Mouse (Mus musculus) heart, embryonic 13.5 days (tissue): ENCODE results near the gene Ifrd2. TPM values are rescaled to one million over a fixed set of nuclear protein-coding genes. Genes with fewer than 3 reads are reported as not detected.

Source experiments
- ATAC-seq: fragments of 200-750 bp; cut with Nextera tagmentation; 2 replicates; pipeline ENCODE4 v1.8.0; 2017; ENCODE audit warnings: moderate TSS enrichment; ENCODE audit not compliant: insufficient number of reproducible peaks, low FRiP score, low TSS enrichment; ENCODE audit errors: extremely low read depth
- H3K27ac ChIP-seq: fragments of 300-500 bp; sonication (generic); replicated peaks from 2 replicates; pipeline ENCODE4 v1.5.1; 2015; ENCODE audit warnings: moderate library complexity, mild to moderate bottlenecking, inconsistent platforms
- H3K27me3 ChIP-seq: fragments of 300-500 bp; sonication (generic); replicated peaks from 2 replicates; pipeline ENCODE4 v1.6.1; 2015; ENCODE audit warnings: mild to moderate bottlenecking, inconsistent platforms
- H3K36me3 ChIP-seq: fragments of 300-500 bp; sonication (generic); 2 replicates; pipeline ENCODE4 v1.6.1; 2015; ENCODE audit warnings: mild to moderate bottlenecking, inconsistent platforms
- H3K4me1 ChIP-seq: fragments of 300-500 bp; sonication (generic); 2 replicates; pipeline ENCODE4 v1.6.1; 2015; ENCODE audit warnings: inconsistent platforms
- H3K4me2 ChIP-seq: fragments of 300-500 bp; sonication (generic); 2 replicates; pipeline ENCODE4 v1.6.1; 2015; ENCODE audit warnings: inconsistent platforms, mild to moderate bottlenecking, moderate library complexity
- H3K4me3 ChIP-seq: fragments of 300-500 bp; sonication (generic); 2 replicates; pipeline ENCODE4 v1.5.1; 2015; ENCODE audit warnings: moderate library complexity, mild to moderate bottlenecking, inconsistent platforms
- H3K9ac ChIP-seq: fragments of 300-500 bp; sonication (generic); 2 replicates; pipeline ENCODE4 v1.6.1; 2015; ENCODE audit warnings: inconsistent platforms, mild to moderate bottlenecking, moderate library complexity
- H3K9me3 ChIP-seq: fragments of 300-500 bp; sonication (generic); 2 replicates; pipeline ENCODE4 v1.6.1; 2016; ENCODE audit warnings: inconsistent platforms
- whole genome bisulfite sequencing: fragments of 180-500 bp; shearing (Covaris S2); methylation state at CpG from one replicate; pipeline ENCODE4 v1.1.7; 2015; ENCODE audit warnings: mixed read lengths; 5-methylcytosine and 5-hydroxymethylcytosine counted together
- polyA plus RNA-seq: library from polyadenylated mRNA; unstranded; fragments of >200 nt; fragmentation: Nextera tagmentation; extraction: Ambion mirVana; gene quantifications from 2 replicates; pipeline ENCODE4 v1.2.1, GENCODE M21; 2015

The Ifrd2 gene
- polyA plus RNA-seq, 1 experiment from 2014 or later = 35.7 TPM

- no peak overlapping the region for H3K9ac ChIP-seq
- H3K36me3 ChIP-seq = peaks cover 29% of the 10 kb centered on the region
- H3K9me3 ChIP-seq = no peaks in the 10 kb centered on the region
- no peak overlapping the region for H3K27ac ChIP-seq
- H3K4me3 ChIP-seq = no peak overlapping the region
- H3K4me2 ChIP-seq = no peak overlapping the region
- WGBS = 89% methylated on average over 12 of the region's 12 CpGs
- peaks cover 32% of the 10 kb centered on the region for H3K4me1 ChIP-seq
- H3K27me3 ChIP-seq = peaks cover 25% of the 10 kb centered on the region
- no peak for ATAC-seq
These were observed 42.7 kb upstream of the Ifrd2 start for GRCm38 (mm10) chr9:107544729-107545128.

- no peak overlapping the region for H3K4me2 ChIP-seq
- 78% methylated on average over 10 of the region's 10 CpGs for WGBS
- H3K4me1 ChIP-seq = peaks cover 32% of the 10 kb centered on the region
- ATAC-seq = no peak
- H3K27me3 ChIP-seq = peaks cover 29% of the 10 kb centered on the region
- H3K9ac ChIP-seq = no peak overlapping the region
- H3K4me3 ChIP-seq = no peak overlapping the region
- peaks cover 24% of the 10 kb centered on the region for H3K36me3 ChIP-seq
- H3K27ac ChIP-seq = no peak overlapping the region
- no peaks in the 10 kb centered on the region for H3K9me3 ChIP-seq
These were observed 42.2 kb upstream of the Ifrd2 start for GRCm38 (mm10) chr9:107545199-107545598.

- no peak overlapping the region for H3K9ac ChIP-seq
- no peak overlapping the region for H3K4me3 ChIP-seq
- 8% methylated on average over 3 of the region's 3 CpGs for WGBS
- no peaks in the 10 kb centered on the region for H3K9me3 ChIP-seq
- no peak overlapping the region for H3K4me2 ChIP-seq
- H3K4me1 ChIP-seq = peaks cover 33% of the 10 kb centered on the region
- peaks cover 23% of the 10 kb centered on the region for H3K36me3 ChIP-seq
- no peak for ATAC-seq
- H3K27me3 ChIP-seq = peaks cover 33% of the 10 kb centered on the region
- H3K27ac ChIP-seq = no peak overlapping the region
These were observed 41.8 kb upstream of the Ifrd2 start for GRCm38 (mm10) chr9:107545602-107546001.

- Histone ChIP-seq H3K9ac (peak within 1 kb of the TSS; percentile 63), H3K27ac (0 out of 2 replicates have a peak within 1 kb of the TSS, but pooled peaks have one; percentile 12), H3K4me3 (peak within 1 kb of the TSS; percentile 20), H3K27me3 (peaks cover 39% of the 10 kb centered on the region), H3K9me3 (no peaks in the 10 kb centered on the region), H3K4me2 (peak within 1 kb of the TSS; percentile 61), H3K4me1 (peaks cover 38% of the 10 kb centered on the region), H3K36me3 (peaks cover 23% of the 10 kb centered on the region)
- 5% methylated on average over 20 of the region's 20 CpGs for WGBS
- ATAC-seq = no peak
These were observed 40.4 kb upstream of the Ifrd2 start, which contains the start of gene Zmynd10 for GRCm38 (mm10) chr9:107547026-107547425. Zmynd10 (plus strand) TSS chr9:107547298.

GRCm38 (mm10) chr9:107547957-107548356, 39.5 kb upstream of the Ifrd2 start:
- H3K27me3 ChIP-seq = peaks cover 45% of the 10 kb centered on the region
- no peak overlapping the region for H3K4me3 ChIP-seq
- H3K4me2 ChIP-seq = no peak overlapping the region
- no peak overlapping the region for H3K9ac ChIP-seq
- 74% methylated on average over 5 of the region's 5 CpGs for WGBS
- H3K36me3 ChIP-seq = peaks cover 23% of the 10 kb centered on the region
- ATAC-seq = no peak
- no peaks in the 10 kb centered on the region for H3K9me3 ChIP-seq
- no peak overlapping the region for H3K27ac ChIP-seq
- peaks cover 39% of the 10 kb centered on the region for H3K4me1 ChIP-seq

GRCm38 (mm10) chr9:107548820-107549219, 38.6 kb upstream of the Ifrd2 start:
- peaks cover 46% of the 10 kb centered on the region for H3K4me1 ChIP-seq
- no peak overlapping the region for H3K27ac ChIP-seq
- WGBS = 82% methylated on average over 10 of the region's 10 CpGs
- H3K4me3 ChIP-seq = no peak overlapping the region
- no peaks in the 10 kb centered on the region for H3K9me3 ChIP-seq
- H3K9ac ChIP-seq = no peak overlapping the region
- no peak for ATAC-seq
- peaks cover 17% of the 10 kb centered on the region for H3K36me3 ChIP-seq
- no peak overlapping the region for H3K4me2 ChIP-seq
- H3K27me3 ChIP-seq = peaks cover 46% of the 10 kb centered on the region

GRCm38 (mm10) chr9:107549297-107550074, 38.0 kb upstream of the Ifrd2 start:
- peaks cover 46% of the 10 kb centered on the region for H3K27me3 ChIP-seq
- H3K4me2 ChIP-seq = no peak overlapping the region
- no peak overlapping the region for H3K27ac ChIP-seq
- H3K36me3 ChIP-seq = peaks cover 10% of the 10 kb centered on the region
- H3K9ac ChIP-seq = no peak overlapping the region
- no peak overlapping the region for H3K4me3 ChIP-seq
- 80% methylated on average over 20 of the region's 20 CpGs for whole genome bisulfite sequencing
- H3K9me3 ChIP-seq = no peaks in the 10 kb centered on the region
- ATAC-seq = no peak
- peaks cover 48% of the 10 kb centered on the region for H3K4me1 ChIP-seq

- Histone ChIP-seq H3K9me3 (no peaks in the 10 kb centered on the region), H3K36me3 (no peaks in the 10 kb centered on the region), H3K27ac (peak overlapping the region; percentile 51; the same call in 1 of the 2 replicates), H3K4me2 (peak overlapping the region; percentile 96), H3K4me3 (peak overlapping the region; percentile 58), H3K9ac (peak overlapping the region; percentile 83), H3K4me1 (peaks cover 50% of the 10 kb centered on the region), H3K27me3 (peaks cover 46% of the 10 kb centered on the region)
- ATAC-seq = no peak
- WGBS = 35% methylated on average over 23 of the region's 23 CpGs
These were observed 36.8 kb upstream of the Ifrd2 start for GRCm38 (mm10) chr9:107550491-107551116.

GRCm38 (mm10) chr9:107551117-107551889, 36.1 kb upstream of the Ifrd2 start, which contains the start of gene Rassf1:
Rassf1 (plus strand) TSS chr9:107551555.
- ATAC-seq = 0 out of 2 replicates have a peak, but pooled peaks have one; percentile 0
- Histone ChIP-seq H3K4me3 (peak within 1 kb of the TSS; percentile 58), H3K9ac (peak within 1 kb of the TSS; percentile 83), H3K27ac (peak within 1 kb of the TSS; percentile 51), H3K36me3 (no peaks in the 10 kb centered on the region), H3K9me3 (no peaks in the 10 kb centered on the region), H3K27me3 (peaks cover 46% of the 10 kb centered on the region), H3K4me2 (peak within 1 kb of the TSS; percentile 96), H3K4me1 (peaks cover 57% of the 10 kb centered on the region)
- 1% methylated on average over 62 of the region's 63 CpGs for WGBS

- Histone ChIP-seq H3K4me1 (peaks cover 58% of the 10 kb centered on the region), H3K4me3 (peak overlapping the region; percentile 58), H3K9me3 (no peaks in the 10 kb centered on the region), H3K27me3 (peaks cover 46% of the 10 kb centered on the region), H3K36me3 (peaks cover 6% of the 10 kb centered on the region), H3K4me2 (peak overlapping the region; percentile 96), H3K27ac (peak overlapping the region; percentile 51), H3K9ac (peak overlapping the region; percentile 83)
- WGBS = 16% methylated on average over 8 of the region's 8 CpGs
- ATAC-seq = no peak
These were observed 35.5 kb upstream of the Ifrd2 start for GRCm38 (mm10) chr9:107551890-107552355.
